Mouse (Mus musculus): ENCODE results near the gene Alk. TPM values are rescaled to one million over a fixed set of nuclear protein-coding genes. Genes with fewer than 3 reads are reported as not detected.

Alk gene
- polyA plus RNA-seq, 1 experiment from 2014 or later: 0.17 TPM

DNA sequence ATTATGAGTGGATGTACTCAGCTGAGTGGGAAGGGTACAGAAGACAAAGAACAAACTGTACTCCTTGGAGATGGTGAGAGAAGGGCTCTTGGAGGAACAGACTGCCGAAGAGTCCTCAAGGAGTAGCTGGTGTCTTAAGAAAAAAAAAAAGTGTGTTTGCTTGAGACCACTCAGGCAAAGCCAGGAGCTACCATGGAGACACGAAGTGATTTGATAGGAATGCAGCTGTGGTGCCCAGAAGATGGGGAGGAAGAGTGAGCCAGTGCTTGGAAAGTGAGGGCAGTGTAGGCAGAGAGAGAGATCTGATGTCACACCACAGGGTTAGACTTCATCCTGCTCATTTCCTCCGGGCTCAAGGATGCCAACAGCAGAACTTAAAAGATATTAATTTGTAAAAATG lies 613.2 kb downstream of the Alk start:
- Histone ChIP-seq H3K36me3 (ENCODE audit: control insufficient read depth, insufficient read depth) (no peaks in the 10 kb centered on the region), H3K9ac (ENCODE audit: low read depth, low read length) (no peak overlapping the region), H3K4me1 (replicated peaks; ENCODE audit: control insufficient read depth, insufficient read depth, low read length) (no peaks in the 10 kb centered on the region), H3K4me2 (replicated peaks; ENCODE audit: low read depth) (no peak overlapping the region), H3K9me3 (ENCODE audit: control insufficient read depth) (no peaks in the 10 kb centered on the region), H3K4me3 (ENCODE audit: low read depth, low read length) (no peak overlapping the region), H3K27me3 (replicated peaks; ENCODE audit: control insufficient read depth, insufficient read depth, low read length) (no peaks in the 10 kb centered on the region), H3K27ac (ENCODE audit: low read depth, low read length) (no peak overlapping the region)
- WGBS: 69% methylated on average over 3 of the region's 3 CpGs
- no peak for ATAC-seq
- no peak for TF ChIP-seq CTCF (IDR thresholded peaks at IDR 0.05; ENCODE audit: low read depth)

DNA sequence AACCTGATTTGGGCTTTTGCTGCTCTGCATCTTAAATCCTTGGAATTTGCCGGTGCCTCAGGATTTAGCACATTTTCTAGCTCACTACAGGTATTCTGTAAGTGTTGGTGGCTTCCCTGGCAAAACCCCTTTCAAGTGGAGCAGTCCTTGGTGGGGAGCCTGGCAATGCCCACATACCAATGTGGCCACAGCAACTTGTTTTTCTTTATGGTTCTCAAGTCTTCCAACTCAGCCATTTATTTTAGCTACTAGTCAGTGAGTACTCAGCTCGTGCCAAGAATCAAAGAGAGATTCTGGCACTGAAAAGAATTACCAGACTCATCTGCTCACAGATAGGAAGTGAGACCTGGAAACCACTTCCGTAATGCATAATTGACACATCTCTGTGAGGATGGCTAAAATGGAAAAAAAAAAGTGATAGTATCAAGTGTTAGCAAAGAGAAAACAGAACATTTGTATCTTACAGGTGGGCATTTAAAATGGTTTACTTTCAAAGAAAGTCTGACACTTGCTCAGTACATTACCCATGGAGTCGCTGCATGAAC lies 614.2 kb downstream of the Alk start:
- Histone ChIP-seq H3K27ac (ENCODE audit: low read depth, low read length) (no peak overlapping the region), H3K9me3 (ENCODE audit: control insufficient read depth) (no peaks in the 10 kb centered on the region), H3K36me3 (ENCODE audit: control insufficient read depth, insufficient read depth) (no peaks in the 10 kb centered on the region), H3K9ac (ENCODE audit: low read depth, low read length) (no peak overlapping the region), H3K4me3 (ENCODE audit: low read depth, low read length) (no peak overlapping the region), H3K4me2 (replicated peaks; ENCODE audit: low read depth) (no peak overlapping the region), H3K27me3 (replicated peaks; ENCODE audit: control insufficient read depth, insufficient read depth, low read length) (no peaks in the 10 kb centered on the region), H3K4me1 (replicated peaks; ENCODE audit: control insufficient read depth, insufficient read depth, low read length) (no peaks in the 10 kb centered on the region)
- 75% methylated on average over 4 of the region's 4 CpGs for WGBS
- no peak for TF ChIP-seq CTCF (IDR thresholded peaks at IDR 0.05; ENCODE audit: low read depth)
- no peak for ATAC-seq

DNA sequence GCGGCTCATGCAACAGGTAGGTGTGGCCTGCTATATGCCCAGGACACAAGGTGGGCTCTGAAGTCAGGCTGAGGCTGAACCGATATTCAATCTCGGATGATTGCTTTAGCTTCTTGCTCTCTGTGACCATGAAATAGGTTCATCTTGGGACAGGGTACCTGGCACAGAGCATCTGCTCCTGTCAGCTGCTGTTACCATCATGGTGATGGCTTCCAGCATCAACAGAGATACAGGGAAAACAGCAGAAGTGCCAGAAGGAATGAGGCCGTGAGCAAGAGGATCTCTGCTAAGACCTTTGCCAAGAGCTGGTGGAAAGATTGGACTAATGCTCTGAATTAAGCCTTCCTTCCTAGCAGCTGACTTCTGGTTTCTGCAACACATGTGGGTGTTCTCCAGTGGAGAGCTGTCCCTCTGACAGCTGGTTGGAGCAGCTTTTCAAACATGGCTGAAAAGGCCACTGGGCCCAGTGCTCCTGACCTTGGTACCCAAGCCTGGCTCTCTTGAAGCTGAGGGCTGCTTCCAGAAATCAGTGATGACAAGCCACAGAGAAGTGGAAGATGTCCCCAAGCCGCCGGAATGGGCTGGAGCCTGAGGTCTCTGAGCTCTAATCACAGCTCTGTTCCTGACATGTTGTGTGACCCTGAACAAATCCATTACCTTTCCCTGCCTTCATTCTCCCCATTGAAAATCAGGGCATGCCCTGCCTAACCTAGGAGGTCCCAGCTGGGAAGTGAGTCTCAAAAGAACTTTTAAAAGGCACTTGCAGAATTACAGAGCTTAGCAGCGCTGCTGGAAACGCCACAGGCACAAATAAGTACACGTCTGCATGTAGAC lies 615.5 kb downstream of the Alk start:
- no peaks in the 10 kb centered on the region for H3K36me3 ChIP-seq (ENCODE audit: control insufficient read depth, insufficient read depth)
- H3K9me3 ChIP-seq (ENCODE audit: control insufficient read depth): no peaks in the 10 kb centered on the region
- TF ChIP-seq CTCF (IDR thresholded peaks at IDR 0.05; ENCODE audit: low read depth): no peak
- no peak overlapping the region for H3K27ac ChIP-seq (ENCODE audit: low read depth, low read length)
- ATAC-seq: no peak
- no peaks in the 10 kb centered on the region for H3K4me1 ChIP-seq (replicated peaks; ENCODE audit: control insufficient read depth, insufficient read depth, low read length)
- WGBS: 80% methylated on average over 9 of the region's 9 CpGs
- H3K9ac ChIP-seq (ENCODE audit: low read depth, low read length): no peak overlapping the region
- no peak overlapping the region for H3K4me2 ChIP-seq (replicated peaks; ENCODE audit: low read depth)
- H3K27me3 ChIP-seq (replicated peaks; ENCODE audit: control insufficient read depth, insufficient read depth, low read length): no peaks in the 10 kb centered on the region
- no peak overlapping the region for H3K4me3 ChIP-seq (ENCODE audit: low read depth, low read length)

DNA sequence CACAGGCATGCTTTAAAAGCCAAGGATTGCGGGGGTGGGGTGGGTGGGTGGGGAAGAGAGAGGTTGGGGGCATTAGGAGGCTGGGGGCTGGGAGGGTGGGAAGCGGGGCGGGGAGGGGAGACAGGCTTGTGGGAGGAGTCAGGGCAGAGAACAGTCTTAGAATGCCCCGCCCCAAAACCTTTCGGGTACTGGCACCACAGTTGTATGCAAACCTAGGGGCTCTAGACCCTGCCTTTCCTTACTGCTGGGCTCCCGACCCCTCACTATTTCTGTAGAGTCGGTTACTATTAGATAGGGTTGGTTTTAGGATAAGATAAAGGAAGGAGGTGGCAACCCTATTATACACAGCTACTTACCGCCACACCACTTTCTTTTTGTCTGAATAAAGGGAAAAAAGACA lies 617.4 kb downstream of the Alk start:
- Histone ChIP-seq H3K27me3 (replicated peaks; ENCODE audit: control insufficient read depth, insufficient read depth, low read length) (no peaks in the 10 kb centered on the region), H3K4me2 (replicated peaks; ENCODE audit: low read depth) (no peak overlapping the region), H3K4me3 (ENCODE audit: low read depth, low read length) (no peak overlapping the region), H3K4me1 (replicated peaks; ENCODE audit: control insufficient read depth, insufficient read depth, low read length) (no peaks in the 10 kb centered on the region), H3K9ac (ENCODE audit: low read depth, low read length) (no peak overlapping the region), H3K36me3 (ENCODE audit: control insufficient read depth, insufficient read depth) (no peaks in the 10 kb centered on the region), H3K9me3 (ENCODE audit: control insufficient read depth) (no peaks in the 10 kb centered on the region), H3K27ac (ENCODE audit: low read depth, low read length) (no peak overlapping the region)
- TF ChIP-seq CTCF (IDR thresholded peaks at IDR 0.05; ENCODE audit: low read depth): no peak
- no peak for ATAC-seq
- 40% methylated on average over 8 of the region's 8 CpGs for WGBS

DNA sequence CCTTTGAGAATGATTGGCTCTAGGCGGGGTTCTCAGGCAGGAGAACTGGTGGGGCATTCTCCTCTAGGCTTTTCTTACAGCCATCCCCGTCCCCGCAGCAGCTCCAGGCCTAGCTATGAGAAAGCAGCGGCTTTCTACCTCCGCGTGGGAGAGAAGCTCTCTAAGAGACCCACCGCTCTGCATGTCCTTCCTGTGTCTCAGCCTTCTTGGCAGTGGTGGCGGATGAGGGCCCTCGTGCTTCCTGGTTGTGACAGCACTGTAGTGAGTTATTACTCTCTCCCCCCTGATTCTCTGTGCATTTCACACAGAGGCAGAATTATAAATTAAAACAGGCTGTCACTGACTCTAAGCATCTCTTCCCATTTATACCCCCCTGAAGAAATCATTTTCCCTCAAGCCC lies 618.0 kb downstream of the Alk start:
- Histone ChIP-seq H3K27ac (ENCODE audit: low read depth, low read length) (no peak overlapping the region), H3K36me3 (ENCODE audit: control insufficient read depth, insufficient read depth) (no peaks in the 10 kb centered on the region), H3K4me3 (ENCODE audit: low read depth, low read length) (no peak overlapping the region), H3K4me1 (replicated peaks; ENCODE audit: control insufficient read depth, insufficient read depth, low read length) (no peaks in the 10 kb centered on the region), H3K4me2 (replicated peaks; ENCODE audit: low read depth) (no peak overlapping the region), H3K9ac (ENCODE audit: low read depth, low read length) (no peak overlapping the region), H3K9me3 (ENCODE audit: control insufficient read depth) (no peaks in the 10 kb centered on the region), H3K27me3 (replicated peaks; ENCODE audit: control insufficient read depth, insufficient read depth, low read length) (no peaks in the 10 kb centered on the region)
- TF ChIP-seq CTCF (IDR thresholded peaks at IDR 0.05; ENCODE audit: low read depth): no peak
- WGBS: 38% methylated on average over 9 of the region's 9 CpGs
- no peak for ATAC-seq

DNA sequence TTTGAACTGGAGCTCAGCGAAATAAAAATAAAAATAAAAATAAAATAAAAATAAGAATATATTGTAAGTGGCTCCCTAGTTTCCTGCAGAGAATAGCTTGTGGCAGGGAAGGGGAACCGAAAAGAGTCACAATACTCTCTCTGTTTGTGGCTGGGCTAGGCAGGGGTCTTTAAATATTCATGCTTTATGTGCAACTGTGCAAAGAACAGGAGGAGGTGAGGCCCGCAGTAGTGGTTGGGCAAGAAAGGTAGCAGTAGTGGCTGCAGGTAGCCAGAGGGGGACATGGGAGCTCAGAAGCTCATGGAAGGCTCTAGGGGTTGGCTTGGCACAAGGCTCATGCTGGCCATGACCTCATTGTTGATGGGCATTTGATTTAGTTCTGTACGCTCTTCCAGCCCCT lies 623.2 kb downstream of the Alk start:
- WGBS: 83% methylated on average over 4 of the region's 4 CpGs
- ATAC-seq: no peak
- Histone ChIP-seq H3K4me3 (ENCODE audit: low read depth, low read length) (no peak overlapping the region), H3K4me1 (replicated peaks; ENCODE audit: control insufficient read depth, insufficient read depth, low read length) (no peaks in the 10 kb centered on the region), H3K4me2 (replicated peaks; ENCODE audit: low read depth) (no peak overlapping the region), H3K36me3 (ENCODE audit: control insufficient read depth, insufficient read depth) (no peaks in the 10 kb centered on the region), H3K27ac (ENCODE audit: low read depth, low read length) (no peak overlapping the region), H3K9me3 (ENCODE audit: control insufficient read depth) (no peaks in the 10 kb centered on the region), H3K9ac (ENCODE audit: low read depth, low read length) (no peak overlapping the region), H3K27me3 (replicated peaks; ENCODE audit: control insufficient read depth, insufficient read depth, low read length) (no peaks in the 10 kb centered on the region)
- TF ChIP-seq CTCF (IDR thresholded peaks at IDR 0.05; ENCODE audit: low read depth): no peak

Measured in intestine, postnatal 0 days (tissue).